21 mouse cellular contexts compared by ENCODE assay signal in the genomic region with DNA sequence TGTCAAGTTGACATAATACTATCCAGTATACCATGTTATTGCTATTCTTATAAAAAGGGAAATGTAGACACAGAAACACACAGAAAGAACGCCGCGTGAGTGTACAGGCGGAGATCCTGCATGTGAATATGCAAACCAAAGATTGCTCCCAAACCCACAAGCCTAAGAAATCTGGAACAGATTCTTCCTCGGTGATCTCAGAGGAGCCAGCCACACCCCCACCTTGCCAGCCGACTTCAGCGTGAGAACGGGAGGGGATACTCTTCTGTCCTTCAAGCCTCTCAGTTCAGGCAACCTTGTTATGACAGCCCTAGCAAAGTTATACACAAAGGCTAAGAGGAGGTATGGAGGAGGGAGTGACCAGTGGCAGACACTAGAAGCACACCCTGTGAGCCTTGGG. TPM values are rescaled to one million over a fixed set of nuclear protein-coding genes. Genes with fewer than 3 reads are reported as not detected.
A peak's percentile ranks its signal among the peaks of the same experiment; 100 is the strongest.
DNase-seq lines count a peak whose midpoint lies in the region; ATAC-seq lines count a peak whose summit lies in the region.
"Had no signal": no experiment of that assay in that cellular context is flagged by ENCODE, and none has a peak within 500 bp of the region (broad histone marks: within the 10 kb centered on the region; RNA-seq: fewer than 3 reads in every experiment).

No protein-coding gene starts in this region.

- peak; percentile 41; the same call in 1 of the 2 replicates for ATAC-seq in frontal cortex, adult (ENCODE audit: low TSS enrichment)
- ATAC-seq: activated CD4-positive, CD25-positive, alpha-beta regulatory T cell, adult 4 months; CD4-positive, CD25-positive, alpha-beta regulatory T cell, adult 4 months; forebrain, embryonic 14.5 days; forebrain, embryonic 16.5 days; Patski had no signal

- no peak for DNase-seq in frontal cortex, postnatal 25 days (ENCODE audit: low spot score in 2 of 2)
- peak; percentile 1 for DNase-seq in layer of hippocampus, adult 9-11 months
- DNase-seq in layer of hippocampus, postnatal 14 days (ENCODE audit: low spot score in 2 of 2): no peak
- DNase-seq in adrenal gland, postnatal 4 days (ENCODE audit: low spot score in 2 of 2): no peak
- DNase-seq: adrenal gland, adult 8-10 months; adrenal gland, postnatal 14 days; adrenal gland, postnatal 36 days; B cell, adult 2 months; cerebellum, adult 11-12 months; cerebellum, adult 2 months; cerebellum, adult 9-10 months; cerebellum, postnatal 10 days; cerebellum, postnatal 36 days; embryo, embryonic 11 days had no signal

RNA-seq across cellular contexts. Expression of a gene that starts 9.5 kb away (rescaled TPM):
- 100 to 1,000 TPM; 260 to 286 TPM for total RNA-seq in layer of hippocampus, postnatal 14 days (2021)
- 1 to 10 TPM; 4.6 to 6.1 TPM for total RNA-seq in adrenal gland, postnatal 4 days (2021)
- total RNA-seq: common myeloid progenitor, adult 5-6 weeks had no signal

Comparison
In these comparisons a context has a peak if more than half of its experiments do, and no peak if none do; other contexts are left out.
1. RNA of a gene that starts 9.5 kb away (total RNA-seq): 260 to 286 TPM in layer of hippocampus, postnatal 14 days; 4.6 to 6.1 TPM in adrenal gland, postnatal 4 days; every median in the first group is over 10 times any median in the second.